Mouse (Mus musculus) cerebellum, adult 9-11 months (tissue): ENCODE data around the gene Tns3.

Experiments used
- DNase-seq: peaks from one replicate; pipeline ENCODE4 v3.0.0; 2022

Tns3 gene

GRCm38 (mm10) chr11:8679221-8679620, 14.9 kb upstream of the Tns3 start:
- DNase-seq: no peak

- DNase-seq: no peak
Measured at GRCm38 (mm10) chr11:8678260-8678995, 14.1 kb upstream of the Tns3 start.

- DNase-seq: no peak
Measured at GRCm38 (mm10) chr11:8675701-8676474, 11.6 kb upstream of the Tns3 start.

- no peak for DNase-seq
Measured at GRCm38 (mm10) chr11:8674549-8675149, 10.3 kb upstream of the Tns3 start.

GRCm38 (mm10) chr11:8671698-8672097, 7.4 kb upstream of the Tns3 start:
- no peak for DNase-seq

- no peak for DNase-seq
Measured at GRCm38 (mm10) chr11:8669138-8669537, 4.8 kb upstream of the Tns3 start.

- no peak for DNase-seq
Measured at GRCm38 (mm10) chr11:8664797-8665196, 462 bp upstream of the Tns3 start.

- no peak for DNase-seq
Measured at GRCm38 (mm10) chr11:8663444-8664392, 617 bp downstream of the Tns3 start.

GRCm38 (mm10) chr11:8662706-8663429, 1.5 kb downstream of the Tns3 start:
- DNase-seq: no peak

GRCm38 (mm10) chr11:8660951-8661350, 3.4 kb downstream of the Tns3 start:
- DNase-seq: no peak

GRCm38 (mm10) chr11:8659851-8660250, 4.5 kb downstream of the Tns3 start:
- no peak for DNase-seq

GRCm38 (mm10) chr11:8659061-8659460, 5.3 kb downstream of the Tns3 start:
- DNase-seq: no peak

GRCm38 (mm10) chr11:8657493-8657892, 6.8 kb downstream of the Tns3 start:
- no peak for DNase-seq

GRCm38 (mm10) chr11:8656448-8657393, 7.6 kb downstream of the Tns3 start:
- no peak for DNase-seq

GRCm38 (mm10) chr11:8653800-8654295, 10.5 kb downstream of the Tns3 start:
- peak; percentile 51 for DNase-seq

- no peak for DNase-seq
Measured at GRCm38 (mm10) chr11:8652792-8653645, 11.3 kb downstream of the Tns3 start.

- DNase-seq: no peak
Measured at GRCm38 (mm10) chr11:8652116-8652714, 12.1 kb downstream of the Tns3 start.

- DNase-seq: no peak
Measured at GRCm38 (mm10) chr11:8651448-8652035, 12.8 kb downstream of the Tns3 start.

- DNase-seq: no peak
Measured at GRCm38 (mm10) chr11:8645609-8646008, 18.7 kb downstream of the Tns3 start.
